Mouse (Mus musculus) right cerebral cortex, postnatal 25 days (tissue): ENCODE measurements around the gene Fam180a.

Experiments
- DNase-seq: peaks from one replicate; pipeline ENCODE4 v3.0.0; 2022

Gene Fam180a

GRCm38 (mm10) chr6:35309406-35309805 is 16.5 kb downstream of the Fam180a start:
- DNase-seq: no peak

- no peak for DNase-seq
These were observed 17.9 kb downstream of the Fam180a start, which contains the start of gene Slc13a4 for GRCm38 (mm10) chr6:35308037-35308436. Gene Slc13a4, minus strand, starts transcription at chr6:35308131.

- no peak for DNase-seq
These were observed 18.8 kb downstream of the Fam180a start for GRCm38 (mm10) chr6:35307136-35307535.

GRCm38 (mm10) chr6:35303355-35303900 is 22.5 kb downstream of the Fam180a start:
- DNase-seq: no peak

- DNase-seq: no peak
These were observed 23.4 kb downstream of the Fam180a start for GRCm38 (mm10) chr6:35302581-35302980.

- no peak for DNase-seq
These were observed 27.6 kb downstream of the Fam180a start for GRCm38 (mm10) chr6:35298323-35298722.

- no peak for DNase-seq
These were observed 28.3 kb downstream of the Fam180a start for GRCm38 (mm10) chr6:35297516-35298227.

GRCm38 (mm10) chr6:35297001-35297400 is 28.9 kb downstream of the Fam180a start:
- no peak for DNase-seq

- no peak for DNase-seq
These were observed 31.0 kb downstream of the Fam180a start for GRCm38 (mm10) chr6:35294964-35295363.

- DNase-seq: no peak
These were observed 36.3 kb downstream of the Fam180a start for GRCm38 (mm10) chr6:35289676-35290075.

- no peak for DNase-seq
These were observed 37.0 kb downstream of the Fam180a start for GRCm38 (mm10) chr6:35288920-35289319.

- DNase-seq: no peak
These were observed 37.7 kb downstream of the Fam180a start for GRCm38 (mm10) chr6:35288114-35288761.

- no peak for DNase-seq
These were observed 46.6 kb downstream of the Fam180a start for GRCm38 (mm10) chr6:35279306-35279705.

- no peak for DNase-seq
These were observed 47.9 kb downstream of the Fam180a start for GRCm38 (mm10) chr6:35277903-35278587.

GRCm38 (mm10) chr6:35273391-35274082 is 52.4 kb downstream of the Fam180a start:
- DNase-seq: no peak

GRCm38 (mm10) chr6:35271868-35272765 is 53.8 kb downstream of the Fam180a start:
- DNase-seq: no peak

GRCm38 (mm10) chr6:35271094-35271855 is 54.7 kb downstream of the Fam180a start:
- no peak for DNase-seq

GRCm38 (mm10) chr6:35269643-35270042 is 56.3 kb downstream of the Fam180a start:
- DNase-seq: no peak

- no peak for DNase-seq
These were observed 57.2 kb downstream of the Fam180a start for GRCm38 (mm10) chr6:35268711-35269110.

GRCm38 (mm10) chr6:35265580-35266278 is 60.2 kb downstream of the Fam180a start:
- no peak for DNase-seq
